Mouse (Mus musculus) cortical plate, adult 2 months (tissue): ENCODE data around the gene Epb41l3.

Experiments used
- CTCF ChIP-seq: fragments of 200-500 bp; IDR thresholded peaks from 2 replicates; pipeline ENCODE4 v1.5.1; 2011; ENCODE audit warnings: mild to moderate bottlenecking, control low read depth, low read length; ENCODE audit not compliant: insufficient read depth; ENCODE audit errors: extremely low read depth
- POLR2A ChIP-seq: fragments of 200-500 bp; IDR thresholded peaks from 2 replicates; pipeline ENCODE4 v1.6.1; 2011; ENCODE audit warnings: mild to moderate bottlenecking, low read length, control low read depth; ENCODE audit not compliant: insufficient read depth; ENCODE audit errors: extremely low read depth

DNA sequence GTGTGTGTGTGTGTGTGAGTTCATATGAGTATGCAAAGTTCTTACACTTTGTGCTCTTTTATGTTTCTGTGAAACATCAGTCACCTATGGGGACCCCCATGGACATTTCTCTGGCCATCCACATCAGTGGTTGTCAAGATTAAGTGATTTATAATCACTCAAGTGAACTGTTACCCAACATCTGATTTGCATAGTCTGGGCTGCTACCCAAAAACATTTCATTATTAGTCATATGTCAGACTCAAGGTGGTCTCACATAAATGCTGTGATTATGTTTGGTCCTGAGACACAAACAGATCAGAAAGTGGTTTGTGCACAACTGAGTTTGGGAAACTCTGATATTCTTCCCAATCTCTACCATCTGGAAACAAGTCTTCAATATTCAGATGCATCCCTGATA, 75.3 kb downstream of the Epb41l3 start:
- TF ChIP-seq CTCF (no peak), POLR2A (no peak)
